ENCODE assay signal across 19 mouse cellular contexts in genomic region chr7:137211332-137211731, GRCm38 (mm10).
DNase-seq lines count a peak whose midpoint lies in the region; ATAC-seq and TF ChIP-seq lines count a peak whose summit lies in the region.
"Had no signal": no experiment of that assay in that cellular context is flagged by ENCODE, and none has a peak within 500 bp of the region (broad histone marks: within the 10 kb centered on the region; RNA-seq: fewer than 3 reads in every experiment).

No protein-coding gene starts in this region.

- peak; percentile 62 for DNase-seq in kidney, adult 9 months
- DNase-seq in kidney, postnatal 10 days = no peak
- DNase-seq in lung, postnatal 36 days = peak; percentile 6
- no peak for DNase-seq in lung, postnatal 14 days
- DNase-seq in hindbrain, postnatal 0 days (ENCODE audit: low spot score) = peak; percentile 21
- no peak for DNase-seq in spleen, adult 12 weeks (ENCODE audit: low spot score)
- DNase-seq in MN1 (ENCODE audit: low spot score) = no peak
- DNase-seq: adrenal gland, postnatal 36 days; cerebellum, postnatal 10 days; embryo, embryonic 11 days; retina, postnatal 1 day; thymus, postnatal 25 days had no signal

- no peak; the same call in 1 of the 2 replicates for TF ChIP-seq CTCF in hindbrain, postnatal 0 days (IDR thresholded peaks at IDR 0.05; ENCODE audit: low read depth)

- H3K27ac ChIP-seq in hindbrain, postnatal 0 days = 0 out of 2 replicates have a peak overlapping the region, but pooled peaks have one; percentile 2
- H3K27ac ChIP-seq in neural tube, embryonic 15.5 days (replicated peaks) = peak overlapping the region; percentile 74
- H3K27ac ChIP-seq: forebrain, embryonic 13.5 days; liver, embryonic 12.5 days; midbrain, embryonic 10.5 days had no signal

- H3K27me3 ChIP-seq in hindbrain, postnatal 0 days (ENCODE audit: insufficient read depth, low read length) = no peaks in the 10 kb centered on the region
- no peaks in the 10 kb centered on the region for H3K27me3 ChIP-seq in neural tube, embryonic 15.5 days (replicated peaks)
- H3K27me3 ChIP-seq: neural tube, embryonic 12.5 days had no signal

- ATAC-seq in hindbrain, postnatal 0 days = no peak
- no peak for ATAC-seq in neural tube, embryonic 15.5 days (ENCODE audit: low FRiP score)
- ATAC-seq: CD4-positive, CD25-positive, alpha-beta regulatory T cell, adult 4 months; forebrain, embryonic 13.5 days; inflammation-experienced regulatory T-cells, adult 6 months; liver, embryonic 12.5 days had no signal

- no peak overlapping the region for H3K4me3 ChIP-seq in hindbrain, postnatal 0 days (ENCODE audit: low read length)
- H3K4me3 ChIP-seq in neural tube, embryonic 15.5 days (replicated peaks) = no peak overlapping the region
- H3K4me3 ChIP-seq: forebrain, embryonic 13.5 days; liver, embryonic 12.5 days; midbrain, embryonic 10.5 days; neural tube, embryonic 12.5 days had no signal

- H3K4me1 ChIP-seq in hindbrain, postnatal 0 days (ENCODE audit: insufficient read depth, low read length) = 0 out of 2 replicates have a peak, but pooled peaks cover 3% of the 10 kb centered on the region
- H3K4me1 ChIP-seq in neural tube, embryonic 15.5 days = peaks cover 72% of the 10 kb centered on the region
- H3K4me1 ChIP-seq: liver, embryonic 12.5 days had no signal

- H3K9me3 ChIP-seq in hindbrain, postnatal 0 days (ENCODE audit: low read length) = no peaks in the 10 kb centered on the region
- H3K9me3 ChIP-seq in neural tube, embryonic 15.5 days (replicated peaks) = no peaks in the 10 kb centered on the region
- H3K9me3 ChIP-seq: forebrain, embryonic 13.5 days; liver, embryonic 12.5 days; midbrain, embryonic 10.5 days; neural tube, embryonic 12.5 days had no signal

- WGBS in hindbrain, postnatal 0 days = 52% methylated on average over 4 of the region's 4 CpGs
- 48% methylated on average over 4 of the region's 4 CpGs for WGBS in neural tube, embryonic 15.5 days

- H3K4me2 ChIP-seq in hindbrain, postnatal 0 days (ENCODE audit: low read depth, low read length) = no peak overlapping the region
- no peak overlapping the region for H3K4me2 ChIP-seq in neural tube, embryonic 15.5 days
- H3K4me2 ChIP-seq: forebrain, embryonic 13.5 days; liver, embryonic 12.5 days; neural tube, embryonic 12.5 days had no signal

- H3K9ac ChIP-seq in hindbrain, postnatal 0 days (replicated peaks; ENCODE audit: low read length) = no peak overlapping the region
- H3K9ac ChIP-seq in neural tube, embryonic 15.5 days (replicated peaks) = no peak overlapping the region
- H3K9ac ChIP-seq: forebrain, embryonic 13.5 days; liver, embryonic 12.5 days; neural tube, embryonic 12.5 days had no signal

- H3K36me3 ChIP-seq in hindbrain, postnatal 0 days (ENCODE audit: insufficient read depth, low read length) = no peaks in the 10 kb centered on the region
- H3K36me3 ChIP-seq in neural tube, embryonic 15.5 days = peaks cover 7% of the 10 kb centered on the region; the same call in 1 of the 2 replicates
- H3K36me3 ChIP-seq: liver, embryonic 12.5 days had no signal

Comparison
In these comparisons a context has a peak if more than half of its experiments do, and no peak if none do; other contexts are left out.
1. DNase-seq: peak in kidney, adult 9 months (single experiment), lung, postnatal 36 days (single experiment) and hindbrain, postnatal 0 days (single experiment); none in kidney, postnatal 10 days (single experiment), lung, postnatal 14 days (single experiment), spleen, adult 12 weeks (single experiment) and MN1 (single experiment).